Mouse (Mus musculus): Measurements from ENCODE around the gene Rev1. TPM values are rescaled to one million over a fixed set of nuclear protein-coding genes. Genes with fewer than 3 reads are reported as not detected.

The Rev1 gene
- 31.7 and 36.1 TPM in 2 replicates for polyA plus RNA-seq (2014; fragmentation: Nextera tagmentation; extraction: Ambion mirVana)

DNA sequence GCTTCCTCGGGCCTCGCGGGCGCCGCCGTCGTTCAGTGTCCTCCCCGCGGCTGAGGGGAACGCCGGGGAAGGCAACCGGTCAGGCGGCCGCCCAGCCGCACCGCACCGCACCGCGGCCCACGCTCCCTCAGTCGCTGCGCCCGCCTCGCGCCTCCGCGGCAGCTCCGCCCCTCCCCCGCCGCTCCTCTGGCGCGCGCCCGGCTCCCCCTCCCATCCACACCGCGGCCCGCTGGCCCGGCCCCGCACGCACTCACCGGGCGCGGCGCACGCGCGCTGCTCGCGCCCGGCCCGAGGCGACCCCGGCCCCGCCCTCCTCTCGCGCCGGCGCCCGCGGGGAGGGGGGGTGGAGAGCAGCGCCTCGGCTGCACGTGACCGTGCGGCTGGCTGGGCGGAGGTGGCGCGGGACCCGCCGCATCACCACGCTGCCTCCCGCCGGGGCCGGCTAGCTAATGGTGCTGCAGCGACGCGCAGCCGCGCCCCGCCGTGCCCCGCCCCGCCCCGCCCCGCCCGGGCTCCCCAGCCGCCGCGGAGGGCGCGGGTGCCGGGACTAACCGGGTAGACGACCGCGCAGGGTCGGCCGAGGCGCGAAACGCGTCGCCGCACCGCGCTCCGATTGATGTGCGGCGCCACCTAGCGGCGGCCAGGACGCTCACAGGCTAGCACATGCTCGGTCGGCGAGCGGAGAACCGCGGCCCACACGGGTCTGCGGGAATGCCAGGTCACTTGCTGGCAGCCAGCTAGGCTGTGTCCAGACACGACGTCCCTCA, at the start of gene Rev1:
Gene Rev1, minus strand, starts transcription at position 301 of the 767 bp plus-strand sequence.
- Histone ChIP-seq H3K4me2 (ENCODE audit: low read depth, severe bottlenecking) (peak within 1 kb of the TSS; percentile 87), H3K36me3 (ENCODE audit: control insufficient read depth, insufficient read depth, low read length) (0 out of 2 replicates have a peak, but pooled peaks cover 2% of the 10 kb centered on the region), H3K4me1 (ENCODE audit: control insufficient read depth, insufficient read depth, low read length) (peaks cover 11% of the 10 kb centered on the region; the same call in 1 of the 2 replicates), H3K9ac (ENCODE audit: low read length) (peak within 1 kb of the TSS; percentile 89), H3K27ac (replicated peaks; ENCODE audit: low read depth, low read length) (peak within 1 kb of the TSS; percentile 89), H3K27me3 (ENCODE audit: control insufficient read depth, insufficient read depth, low read length) (no peaks in the 10 kb centered on the region), H3K9me3 (ENCODE audit: control insufficient read depth, low read length) (no peaks in the 10 kb centered on the region), H3K4me3 (ENCODE audit: low read depth, low read length) (peak within 1 kb of the TSS; percentile 87)
- peak; percentile 95 for ATAC-seq (ENCODE audit: insufficient number of reproducible peaks, low FRiP score, low TSS enrichment, low read depth)
- peak; percentile 91 for DNase-seq (ENCODE audit: low spot score)
- under 1% methylated on average over 69 of the region's 122 CpGs for WGBS

DNA sequence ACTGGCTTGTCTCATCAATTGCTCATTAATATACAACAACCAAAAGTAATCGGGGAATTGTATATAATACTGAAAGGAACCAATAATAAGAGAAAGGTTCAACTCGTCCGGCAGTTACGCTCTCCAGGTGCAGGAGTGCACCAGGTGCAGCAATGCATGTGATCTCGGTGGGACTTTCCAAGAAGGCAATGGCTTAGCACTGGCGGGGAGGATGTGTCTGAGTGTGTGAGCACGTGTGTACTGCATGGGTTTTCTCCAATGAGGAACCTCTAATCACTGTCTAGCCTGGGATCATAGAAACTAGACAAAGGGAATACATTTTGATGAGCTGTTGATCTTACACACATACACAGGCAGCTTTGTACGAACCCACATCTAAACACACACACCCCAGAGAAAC, 49.3 kb upstream of the Rev1 start:
- H3K27me3 ChIP-seq (ENCODE audit: control insufficient read depth, insufficient read depth, low read length), result no peaks in the 10 kb centered on the region
- H3K36me3 ChIP-seq (ENCODE audit: control insufficient read depth, insufficient read depth, low read length), result peaks cover 4% of the 10 kb centered on the region
- no peak overlapping the region for H3K9ac ChIP-seq (ENCODE audit: low read length)
- ATAC-seq (ENCODE audit: insufficient number of reproducible peaks, low FRiP score, low TSS enrichment, low read depth) (no peak), DNase-seq (ENCODE audit: low spot score) (no peak)
- WGBS, result 93% methylated on average over 8 of the region's 8 CpGs
- no peak overlapping the region for H3K4me2 ChIP-seq (ENCODE audit: low read depth, severe bottlenecking)
- no peak overlapping the region for H3K4me3 ChIP-seq (ENCODE audit: low read depth, low read length)
- H3K9me3 ChIP-seq (ENCODE audit: control insufficient read depth, low read length), result no peaks in the 10 kb centered on the region
- H3K4me1 ChIP-seq (ENCODE audit: control insufficient read depth, insufficient read depth, low read length), result no peaks in the 10 kb centered on the region
- no peak overlapping the region for H3K27ac ChIP-seq (replicated peaks; ENCODE audit: low read depth, low read length)

DNA sequence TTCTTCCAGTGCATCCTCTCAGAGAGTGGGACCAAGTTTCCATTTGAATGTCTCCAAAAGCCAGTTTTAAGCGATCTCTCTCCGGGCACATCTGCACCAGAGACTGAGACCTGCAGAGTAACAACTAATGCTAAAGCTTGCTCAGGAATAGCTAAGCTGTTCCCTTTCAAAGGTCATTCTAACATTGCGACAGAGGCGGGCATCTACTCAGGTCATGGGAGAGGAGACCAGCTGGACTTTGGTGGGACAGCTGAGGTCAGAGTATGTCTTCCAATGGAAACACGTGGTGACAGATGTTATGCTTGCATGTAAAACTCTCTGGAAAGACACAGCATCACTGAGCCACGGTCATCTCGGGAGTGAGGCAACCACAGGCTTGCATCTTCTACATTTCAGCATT, 46.5 kb upstream of the Rev1 start:
- no peak overlapping the region for H3K4me3 ChIP-seq (ENCODE audit: low read depth, low read length)
- H3K27ac ChIP-seq (replicated peaks; ENCODE audit: low read depth, low read length), result no peak overlapping the region
- H3K9ac ChIP-seq (ENCODE audit: low read length), result no peak overlapping the region
- no peak for ATAC-seq (ENCODE audit: insufficient number of reproducible peaks, low FRiP score, low TSS enrichment, low read depth)
- DNase-seq (ENCODE audit: low spot score), result no peak
- no peak overlapping the region for H3K4me2 ChIP-seq (ENCODE audit: low read depth, severe bottlenecking)
- H3K4me1 ChIP-seq (ENCODE audit: control insufficient read depth, insufficient read depth, low read length), result no peaks in the 10 kb centered on the region
- WGBS, result 94% methylated on average over 7 of the region's 7 CpGs
- no peaks in the 10 kb centered on the region for H3K9me3 ChIP-seq (ENCODE audit: control insufficient read depth, low read length)
- H3K36me3 ChIP-seq (ENCODE audit: control insufficient read depth, insufficient read depth, low read length), result peaks cover 4% of the 10 kb centered on the region
- H3K27me3 ChIP-seq (ENCODE audit: control insufficient read depth, insufficient read depth, low read length), result no peaks in the 10 kb centered on the region

DNA sequence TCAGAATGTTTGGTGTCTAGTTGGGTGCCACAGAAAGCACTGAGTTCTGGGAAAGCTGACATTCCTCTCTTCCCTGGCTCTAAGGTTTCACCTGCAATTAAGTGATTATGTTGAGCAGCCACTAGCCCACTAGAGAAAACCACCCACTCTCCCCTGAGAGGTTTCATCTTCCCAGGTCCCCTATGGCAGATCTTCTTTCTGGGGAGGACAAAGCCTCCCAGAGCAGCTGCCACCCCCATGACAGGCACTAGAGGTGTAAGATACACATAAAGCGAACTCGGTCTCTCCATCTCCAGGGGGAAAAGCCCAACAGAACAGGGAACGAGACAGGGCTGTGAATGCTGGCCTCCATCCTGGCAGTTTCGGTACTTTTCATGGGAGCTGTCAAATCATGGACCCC, 42.3 kb upstream of the Rev1 start:
- ATAC-seq (ENCODE audit: insufficient number of reproducible peaks, low FRiP score, low TSS enrichment, low read depth), result no peak
- H3K9ac ChIP-seq (ENCODE audit: low read length), result no peak overlapping the region
- H3K4me2 ChIP-seq (ENCODE audit: low read depth, severe bottlenecking), result no peak overlapping the region
- no peaks in the 10 kb centered on the region for H3K9me3 ChIP-seq (ENCODE audit: control insufficient read depth, low read length)
- no peak for DNase-seq (ENCODE audit: low spot score)
- H3K36me3 ChIP-seq (ENCODE audit: control insufficient read depth, insufficient read depth, low read length), result no peaks in the 10 kb centered on the region
- WGBS, result 86% methylated on average over 4 of the region's 4 CpGs
- no peak overlapping the region for H3K27ac ChIP-seq (replicated peaks; ENCODE audit: low read depth, low read length)
- no peaks in the 10 kb centered on the region for H3K4me1 ChIP-seq (ENCODE audit: control insufficient read depth, insufficient read depth, low read length)
- no peak overlapping the region for H3K4me3 ChIP-seq (ENCODE audit: low read depth, low read length)
- H3K27me3 ChIP-seq (ENCODE audit: control insufficient read depth, insufficient read depth, low read length), result no peaks in the 10 kb centered on the region

DNA sequence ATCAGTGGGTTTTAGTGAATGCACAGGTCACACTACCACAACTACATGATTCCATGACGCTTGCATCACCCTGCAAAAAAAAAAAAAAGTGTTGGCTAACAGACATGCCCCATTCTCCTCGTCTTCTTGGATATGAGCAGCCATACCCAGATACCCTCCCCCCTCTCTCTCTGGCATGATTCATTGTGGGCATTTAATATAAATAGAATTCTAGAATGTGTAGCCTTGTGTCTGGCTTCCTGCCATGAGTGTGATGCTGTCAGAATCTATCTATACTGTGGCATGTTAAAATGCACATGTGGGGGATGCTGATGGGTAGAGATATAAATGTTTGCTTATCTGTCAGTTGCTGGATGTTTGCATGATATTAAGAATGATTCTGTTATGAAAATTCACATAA, 36.1 kb upstream of the Rev1 start:
- Histone ChIP-seq H3K9me3 (ENCODE audit: control insufficient read depth, low read length) (no peaks in the 10 kb centered on the region), H3K27me3 (ENCODE audit: control insufficient read depth, insufficient read depth, low read length) (no peaks in the 10 kb centered on the region), H3K9ac (ENCODE audit: low read length) (no peak overlapping the region), H3K4me3 (ENCODE audit: low read depth, low read length) (no peak overlapping the region), H3K27ac (replicated peaks; ENCODE audit: low read depth, low read length) (no peak overlapping the region), H3K4me2 (ENCODE audit: low read depth, severe bottlenecking) (no peak overlapping the region), H3K4me1 (ENCODE audit: control insufficient read depth, insufficient read depth, low read length) (no peaks in the 10 kb centered on the region), H3K36me3 (ENCODE audit: control insufficient read depth, insufficient read depth, low read length) (no peaks in the 10 kb centered on the region)
- no peak for ATAC-seq (ENCODE audit: insufficient number of reproducible peaks, low FRiP score, low TSS enrichment, low read depth)
- DNase-seq (ENCODE audit: low spot score), result no peak
- whole genome bisulfite sequencing, result 66% methylated on average over 2 of the region's 2 CpGs

DNA sequence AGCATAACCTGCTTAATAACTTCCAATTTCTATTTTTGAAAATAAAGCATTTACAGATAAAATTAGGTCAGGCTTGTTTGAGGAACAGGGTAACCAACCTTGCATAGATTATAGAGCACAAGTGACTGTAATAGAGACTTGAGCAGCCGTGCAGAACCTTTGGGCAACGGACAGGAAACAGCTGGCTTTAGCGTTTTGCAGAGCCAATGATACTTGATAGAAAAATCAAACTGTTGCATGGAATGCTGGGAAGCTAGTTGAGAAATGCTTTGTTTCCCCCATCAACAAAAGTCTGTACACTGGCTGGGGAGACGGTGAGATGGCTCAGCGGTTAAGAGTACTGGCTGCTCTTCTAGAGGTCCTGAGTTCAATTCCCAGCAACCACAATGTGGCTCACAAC, 20.5 kb upstream of the Rev1 start:
- no peaks in the 10 kb centered on the region for H3K4me1 ChIP-seq (ENCODE audit: control insufficient read depth, insufficient read depth, low read length)

DNA sequence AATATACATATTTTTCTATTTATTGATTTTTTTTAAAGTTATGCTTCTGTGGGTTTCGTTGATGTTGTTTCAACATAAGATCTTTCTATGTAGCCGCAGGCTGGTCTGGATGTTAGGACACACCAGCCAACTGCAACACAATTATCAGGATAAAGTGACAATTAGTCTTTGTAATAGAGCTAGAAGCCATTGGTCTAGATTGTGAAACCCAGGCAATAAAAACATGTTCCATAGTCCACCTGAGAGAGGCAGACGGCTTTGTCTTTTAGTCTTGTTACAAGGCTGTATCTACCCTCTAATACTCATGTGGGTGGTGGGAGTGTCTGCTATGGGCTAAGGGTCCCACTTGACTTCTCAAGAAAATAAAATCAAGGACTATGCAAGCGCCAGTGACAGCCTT, 16.4 kb upstream of the Rev1 start:
- Histone ChIP-seq H3K4me1 (ENCODE audit: control insufficient read depth, insufficient read depth, low read length) (no peaks in the 10 kb centered on the region), H3K9me3 (ENCODE audit: control insufficient read depth, low read length) (no peaks in the 10 kb centered on the region), H3K9ac (ENCODE audit: low read length) (no peak overlapping the region), H3K36me3 (ENCODE audit: control insufficient read depth, insufficient read depth, low read length) (no peaks in the 10 kb centered on the region), H3K27ac (replicated peaks; ENCODE audit: low read depth, low read length) (no peak overlapping the region), H3K4me3 (ENCODE audit: low read depth, low read length) (no peak overlapping the region), H3K4me2 (ENCODE audit: low read depth, severe bottlenecking) (no peak overlapping the region), H3K27me3 (ENCODE audit: control insufficient read depth, insufficient read depth, low read length) (no peaks in the 10 kb centered on the region)
- ATAC-seq (ENCODE audit: insufficient number of reproducible peaks, low FRiP score, low TSS enrichment, low read depth) (no peak), DNase-seq (ENCODE audit: low spot score) (no peak)
- 92% methylated on average over 4 of the region's 4 CpGs for WGBS

More for the DNA sequence above, 20.5 kb upstream of the Rev1 start:
- ATAC-seq (ENCODE audit: insufficient number of reproducible peaks, low FRiP score, low TSS enrichment, low read depth) (no peak), DNase-seq (ENCODE audit: low spot score) (no peak)
- no peaks in the 10 kb centered on the region for H3K27me3 ChIP-seq (ENCODE audit: control insufficient read depth, insufficient read depth, low read length)
- no peak overlapping the region for H3K4me2 ChIP-seq (ENCODE audit: low read depth, severe bottlenecking)
- H3K9me3 ChIP-seq (ENCODE audit: control insufficient read depth, low read length), result no peaks in the 10 kb centered on the region
- no peak overlapping the region for H3K27ac ChIP-seq (replicated peaks; ENCODE audit: low read depth, low read length)
- H3K4me3 ChIP-seq (ENCODE audit: low read depth, low read length), result no peak overlapping the region
- H3K9ac ChIP-seq (ENCODE audit: low read length), result no peak overlapping the region
- 84% methylated on average over 5 of the region's 5 CpGs for WGBS
- no peaks in the 10 kb centered on the region for H3K36me3 ChIP-seq (ENCODE audit: control insufficient read depth, insufficient read depth, low read length)

DNA sequence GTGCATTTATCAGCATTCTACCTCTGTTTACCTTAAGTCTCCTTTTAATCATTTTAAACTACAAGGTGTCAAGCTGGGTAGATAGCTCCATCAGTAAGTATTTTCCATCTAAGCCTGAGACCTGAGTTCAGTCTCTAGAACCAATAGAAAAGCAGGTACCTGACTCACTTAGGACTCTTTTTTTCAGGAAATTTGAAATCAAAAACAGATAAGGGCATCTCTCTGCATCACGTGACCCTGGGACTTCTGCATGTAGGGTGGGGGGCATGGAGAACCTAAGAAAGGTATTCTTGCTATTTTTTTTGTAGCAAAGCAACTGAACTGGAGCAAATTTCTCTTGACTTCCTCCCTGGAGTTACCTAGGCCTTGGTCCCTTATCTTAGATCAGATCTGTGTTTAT, 11.8 kb upstream of the Rev1 start:
- DNase-seq (ENCODE audit: low spot score) (no peak), ATAC-seq (ENCODE audit: insufficient number of reproducible peaks, low FRiP score, low TSS enrichment, low read depth) (no peak)
- no peak overlapping the region for H3K4me3 ChIP-seq (ENCODE audit: low read depth, low read length)
- no peak overlapping the region for H3K27ac ChIP-seq (replicated peaks; ENCODE audit: low read depth, low read length)
- 85% methylated on average over 1 of the region's 1 CpGs for WGBS
- no peaks in the 10 kb centered on the region for H3K4me1 ChIP-seq (ENCODE audit: control insufficient read depth, insufficient read depth, low read length)
- no peak overlapping the region for H3K9ac ChIP-seq (ENCODE audit: low read length)
- H3K4me2 ChIP-seq (ENCODE audit: low read depth, severe bottlenecking), result no peak overlapping the region
- H3K36me3 ChIP-seq (ENCODE audit: control insufficient read depth, insufficient read depth, low read length), result no peaks in the 10 kb centered on the region
- H3K9me3 ChIP-seq (ENCODE audit: control insufficient read depth, low read length), result no peaks in the 10 kb centered on the region
- H3K27me3 ChIP-seq (ENCODE audit: control insufficient read depth, insufficient read depth, low read length), result no peaks in the 10 kb centered on the region

DNA sequence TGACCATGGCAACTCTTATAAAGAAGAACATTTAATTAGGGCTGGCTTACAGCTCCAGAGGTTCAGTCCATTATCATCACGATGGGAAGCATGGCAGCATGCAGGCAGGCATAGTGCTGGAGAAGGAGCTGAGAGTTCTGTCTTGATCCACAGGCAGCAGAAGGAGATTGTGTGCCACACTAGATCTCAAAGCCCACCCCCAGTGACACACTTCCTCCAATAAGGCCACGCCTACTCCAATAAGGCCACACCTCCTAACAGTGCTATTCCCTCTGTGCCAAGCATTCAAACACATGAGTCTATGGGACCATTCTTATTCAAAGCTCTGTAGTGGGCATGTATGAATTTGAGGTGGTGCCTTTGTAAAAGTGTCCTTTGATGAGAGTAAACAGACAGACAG, 11.3 kb upstream of the Rev1 start:
- Histone ChIP-seq H3K4me3 (ENCODE audit: low read depth, low read length) (no peak overlapping the region), H3K27ac (replicated peaks; ENCODE audit: low read depth, low read length) (no peak overlapping the region), H3K9ac (ENCODE audit: low read length) (no peak overlapping the region), H3K36me3 (ENCODE audit: control insufficient read depth, insufficient read depth, low read length) (no peaks in the 10 kb centered on the region), H3K4me1 (ENCODE audit: control insufficient read depth, insufficient read depth, low read length) (no peaks in the 10 kb centered on the region), H3K4me2 (ENCODE audit: low read depth, severe bottlenecking) (no peak overlapping the region), H3K9me3 (ENCODE audit: control insufficient read depth, low read length) (no peaks in the 10 kb centered on the region), H3K27me3 (ENCODE audit: control insufficient read depth, insufficient read depth, low read length) (no peaks in the 10 kb centered on the region)
- DNase-seq (ENCODE audit: low spot score), result no peak
- WGBS, result 80% methylated on average over 2 of the region's 2 CpGs
- ATAC-seq (ENCODE audit: insufficient number of reproducible peaks, low FRiP score, low TSS enrichment, low read depth), result no peak
